Mouse (Mus musculus) MEL (cell line): Measurements from ENCODE around the gene Msx2. TPM values are rescaled to one million over a fixed set of nuclear protein-coding genes. Genes with fewer than 3 reads are reported as not detected.

ENCODE experiments used
- DNase-seq: peaks from one replicate; pipeline ENCODE4 v3.0.0; 2011; ENCODE audit warnings: low read depth, low spot score
- H3K27ac ChIP-seq: 2 replicates; pipeline ENCODE4 v1.5.1; 2012; ENCODE audit warnings: low read depth, mild to moderate bottlenecking, control low read depth, low read length, moderate library complexity; ENCODE audit not compliant: control insufficient read depth
- H3K27me3 ChIP-seq, 2 experiments: fragments of 150-350 bp in 1 of 2; sonication (generic) in 1 of 2; 2 replicates each; pipeline ENCODE4 v1.6.1; 2012; ENCODE audit warnings: low read length in 2 of 2, mild to moderate bottlenecking in 2 of 2, improper control_type of control experiment in 1 of 2, moderate library complexity in 1 of 2; ENCODE audit not compliant: insufficient read depth in 2 of 2, control insufficient read depth in 1 of 2
- H3K36me3 ChIP-seq, 2 experiments: 2 replicates each; pipeline ENCODE4 v1.6.1; 2012 to 2014; ENCODE audit warnings: low read length in 2 of 2, improper control_type of control experiment in 1 of 2, inconsistent platforms in 1 of 2, mild to moderate bottlenecking in 1 of 2; ENCODE audit not compliant: insufficient read depth in 2 of 2, control insufficient read depth in 1 of 2
- H3K4me1 ChIP-seq, 2 experiments: fragments of 150-350 bp in 1 of 2; sonication (generic) in 1 of 2; 2 replicates each; pipeline ENCODE4 v1.6.1; 2012; ENCODE audit warnings: low read length in 2 of 2, improper control_type of control experiment in 1 of 2, mild to moderate bottlenecking in 1 of 2; ENCODE audit not compliant: insufficient read depth in 2 of 2, control insufficient read depth in 1 of 2
- H3K4me3 ChIP-seq, 2 experiments: fragments of 150-350 bp in 1 of 2; sonication (generic) in 1 of 2; 2 replicates each; pipeline ENCODE4 v1.5.1; 2012; ENCODE audit warnings: low read depth in 2 of 2, low read length in 2 of 2, mild to moderate bottlenecking in 2 of 2, moderate library complexity in 2 of 2, control low read depth in 1 of 2, improper control_type of control experiment in 1 of 2; ENCODE audit not compliant: control insufficient read depth in 1 of 2, insufficient read depth in 1 of 2
- H3K79me2 ChIP-seq: 2 replicates; pipeline ENCODE4 v1.6.1; 2012; ENCODE audit warnings: mild to moderate bottlenecking, low read length, moderate library complexity; ENCODE audit not compliant: control insufficient read depth, poor library complexity, insufficient read depth
- H3K9ac ChIP-seq: 2 replicates; pipeline ENCODE4 v1.6.1; 2012; ENCODE audit warnings: low read depth, mild to moderate bottlenecking, control low read depth, low read length, moderate library complexity; ENCODE audit not compliant: control insufficient read depth, poor library complexity, severe bottlenecking
- H3K9me3 ChIP-seq: fragments of 150-350 bp; sonication (generic); replicated peaks from 2 replicates; pipeline ENCODE4 v1.6.1; 2012; ENCODE audit warnings: mild to moderate bottlenecking, low read length, improper control_type of control experiment, moderate library complexity; ENCODE audit not compliant: insufficient read depth
- BHLHE40 ChIP-seq: IDR thresholded peaks from 2 replicates; pipeline ENCODE4 v1.6.1; 2012; ENCODE audit warnings: low read depth, mild to moderate bottlenecking, inconsistent platforms, low read length, improper control_type of control experiment, borderline replicate concordance
- CHD1 ChIP-seq: IDR thresholded peaks from 2 replicates; pipeline ENCODE4 v1.6.1; 2012; ENCODE audit warnings: low read depth, mild to moderate bottlenecking, inconsistent platforms, low read length, improper control_type of control experiment
- E2F4 ChIP-seq: IDR thresholded peaks from 2 replicates; pipeline ENCODE4 v1.6.1; 2011; ENCODE audit warnings: low read depth, low read length, improper control_type of control experiment, borderline replicate concordance
- EP300 ChIP-seq, 2 experiments: IDR thresholded peaks; 2 replicates each; pipeline ENCODE4 v1.6.1; 2011; ENCODE audit warnings: improper control_type of control experiment in 2 of 2, low read length in 2 of 2, low read depth in 1 of 2, mild to moderate bottlenecking in 1 of 2
- GABPA ChIP-seq: IDR thresholded peaks from 2 replicates; pipeline ENCODE4 v1.6.1; 2012; ENCODE audit warnings: low read depth, mild to moderate bottlenecking, inconsistent platforms, low read length, improper control_type of control experiment, moderate library complexity
- HCFC1 ChIP-seq: IDR thresholded peaks from 2 replicates; pipeline ENCODE4 v1.6.1; 2012; ENCODE audit warnings: low read depth, mild to moderate bottlenecking, inconsistent platforms, low read length, improper control_type of control experiment, moderate library complexity
- MAZ ChIP-seq: IDR thresholded peaks from 2 replicates; pipeline ENCODE4 v1.6.1; 2012; ENCODE audit warnings: low read depth, mild to moderate bottlenecking, inconsistent platforms, low read length, improper control_type of control experiment
- MXI1 ChIP-seq: IDR thresholded peaks from 2 replicates; pipeline ENCODE4 v1.6.1; 2011; ENCODE audit warnings: mild to moderate bottlenecking, low read depth, low read length, improper control_type of control experiment
- MYC ChIP-seq: IDR thresholded peaks from 2 replicates; pipeline ENCODE4 v1.6.1; 2011; ENCODE audit warnings: low read depth, mild to moderate bottlenecking, low read length, improper control_type of control experiment, moderate library complexity
- NELFE ChIP-seq: IDR thresholded peaks from 2 replicates; pipeline ENCODE4 v1.6.1; 2011; ENCODE audit warnings: low read depth, low read length, improper control_type of control experiment
- NRF1 ChIP-seq: IDR thresholded peaks from 2 replicates; pipeline ENCODE4 v1.6.1; 2014; ENCODE audit warnings: low read depth, mild to moderate bottlenecking, inconsistent platforms, low read length, improper control_type of control experiment, moderate library complexity; ENCODE audit not compliant: poor library complexity, insufficient read depth, severe bottlenecking
- RAD21 ChIP-seq: IDR thresholded peaks from 2 replicates; pipeline ENCODE4 v1.6.1; 2011; ENCODE audit warnings: mild to moderate bottlenecking, low read depth, low read length, improper control_type of control experiment
- RCOR1 ChIP-seq: IDR thresholded peaks from 2 replicates; pipeline ENCODE4 v1.6.1; 2012; ENCODE audit warnings: low read depth, mild to moderate bottlenecking, inconsistent platforms, low read length, improper control_type of control experiment
- SIN3A ChIP-seq: IDR thresholded peaks from 2 replicates; pipeline ENCODE4 v1.6.1; 2012; ENCODE audit warnings: low read length, improper control_type of control experiment, inconsistent platforms
- UBTF ChIP-seq: IDR thresholded peaks from 2 replicates; pipeline ENCODE4 v1.6.1; 2012; ENCODE audit warnings: low read depth, mild to moderate bottlenecking, inconsistent platforms, low read length, improper control_type of control experiment, moderate library complexity, borderline replicate concordance; ENCODE audit not compliant: insufficient read depth
- USF2 ChIP-seq, 2 experiments: IDR thresholded peaks; 2 replicates each; pipeline ENCODE4 v1.6.1; 2011 to 2012; ENCODE audit warnings: improper control_type of control experiment in 2 of 2, low read length in 2 of 2, borderline replicate concordance in 1 of 2, inconsistent platforms in 1 of 2, low read depth in 1 of 2, mild to moderate bottlenecking in 1 of 2; ENCODE audit not compliant: insufficient read depth in 1 of 2
- ZC3H11A ChIP-seq: IDR thresholded peaks from 2 replicates; pipeline ENCODE4 v1.6.1; 2012; ENCODE audit warnings: low read depth, mild to moderate bottlenecking, inconsistent platforms, low read length, improper control_type of control experiment
- polyA plus RNA-seq, 2 experiments: library from polyadenylated mRNA; stranded (reverse) in 1 of 2; unstranded in 1 of 2; fragments of >175 nt in 1 of 2; fragments of >200 nt in 1 of 2; gene quantifications; 2 replicates each; pipeline versions ENCODE4 v1.2.1 to v1.2.4; 2012; ENCODE audit warnings: low replicate concordance in 2 of 2, low read depth in 1 of 2; ENCODE audit not compliant: insufficient read length in 2 of 2, insufficient read depth in 1 of 2, missing spikeins in 1 of 2
- total RNA-seq: library from RNA; depleted of rRNA; stranded (reverse); fragments of 300-350 nt; gene quantifications from 2 replicates; pipeline ENCODE4 v1.2.3, GENCODE M21; 2012

The Msx2 gene
- total and polyA plus RNA-seq, 3 experiments: not detected

DNA sequence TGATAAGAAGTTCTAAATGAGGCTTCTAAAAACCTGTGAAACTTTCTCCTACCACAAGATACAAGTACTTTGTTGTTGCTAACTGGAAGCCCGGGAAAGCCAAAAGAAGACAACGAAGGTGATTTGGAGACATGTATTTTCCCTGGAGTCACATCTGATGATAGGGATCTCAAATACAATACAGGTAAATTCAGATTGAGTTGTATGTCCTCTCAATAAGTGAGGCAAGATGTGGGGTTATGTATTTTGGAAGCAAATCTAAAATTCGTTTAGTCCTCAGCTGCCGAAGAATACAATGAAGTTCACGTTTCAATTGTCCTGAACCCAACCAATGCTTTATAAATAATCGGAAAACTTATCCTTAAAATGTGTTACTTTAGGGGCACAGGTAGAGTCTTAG is 1.6 kb upstream of the Msx2 start:
- no peaks in the 10 kb centered on the region for H3K27me3 ChIP-seq

DNA sequence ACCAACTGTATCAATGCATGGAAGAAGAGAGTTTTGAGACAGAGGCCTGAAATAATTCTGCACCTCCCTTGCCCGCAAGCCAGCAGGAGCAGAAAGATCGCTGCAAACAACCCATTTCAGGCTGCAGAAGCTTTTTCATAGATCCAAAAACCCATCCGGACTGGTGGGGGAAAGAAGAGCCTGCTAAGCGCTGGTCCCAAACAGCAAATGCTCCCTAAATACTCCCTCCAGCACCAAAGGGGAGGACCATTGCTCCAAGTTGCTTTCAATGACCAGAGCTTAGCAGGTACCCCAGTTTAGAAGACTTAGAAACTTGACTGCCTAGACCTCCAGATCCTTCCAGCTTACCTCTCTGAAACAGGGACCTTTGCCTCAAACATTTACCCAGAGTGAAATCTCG is 1.1 kb upstream of the Msx2 start:
- Histone ChIP-seq H3K9me3 (no peaks in the 10 kb centered on the region), H3K4me3 (no peak overlapping the region), H3K4me1 (no peaks in the 10 kb centered on the region), H3K36me3 (no peaks in the 10 kb centered on the region), H3K79me2 (no peaks in the 10 kb centered on the region)
- TF ChIP-seq ZC3H11A: no peak
- no peak for TF ChIP-seq RAD21
- TF ChIP-seq GABPA: no peak
- no peak for TF ChIP-seq E2F4
- TF ChIP-seq, all 39 proteins: peak for 0
- Histone ChIP-seq H3K27me3 (no peaks in the 10 kb centered on the region), H3K27ac (no peak overlapping the region), H3K9ac (no peak overlapping the region)
- no peak for DNase-seq

More for the DNA sequence above, 1.6 kb upstream of the Msx2 start:
- H3K9ac ChIP-seq: no peak overlapping the region
- no peaks in the 10 kb centered on the region for H3K9me3 ChIP-seq
- no peaks in the 10 kb centered on the region for H3K79me2 ChIP-seq
- TF ChIP-seq BHLHE40 (no peak), UBTF (no peak), NRF1 (no peak), USF2 (IDR thresholded peaks at IDR 0.05; ENCODE audit: borderline replicate concordance in 1 of 2, insufficient read depth in 1 of 2, low read depth in 1 of 2, low read length in 2 of 2) (no peak)
- TF ChIP-seq, all 39 proteins: peak for 0
- H3K4me3 ChIP-seq: no peak overlapping the region
- no peaks in the 10 kb centered on the region for H3K4me1 ChIP-seq
- no peak overlapping the region for H3K27ac ChIP-seq
- H3K36me3 ChIP-seq: no peaks in the 10 kb centered on the region
- DNase-seq: no peak

DNA sequence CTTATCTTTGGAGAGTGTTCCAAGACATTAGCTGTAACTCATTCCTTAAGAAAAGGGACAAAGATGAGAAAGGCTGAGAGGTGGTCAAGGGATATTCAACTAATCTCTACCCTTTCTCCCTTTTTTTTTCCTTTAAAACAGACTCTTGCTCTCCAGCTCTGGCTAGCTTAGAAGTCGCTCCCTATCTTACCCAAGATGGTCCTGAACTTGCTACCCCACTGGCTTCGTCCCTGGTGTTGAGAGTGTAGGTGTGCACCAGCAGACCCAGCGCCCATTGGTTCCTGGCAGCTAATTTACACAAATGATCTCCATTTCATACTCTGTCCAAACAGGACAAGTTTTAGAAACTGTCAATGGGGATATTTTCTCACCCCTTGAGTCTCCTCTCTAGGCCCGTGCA is 417 bp upstream of the Msx2 start:
- Histone ChIP-seq H3K9me3 (no peaks in the 10 kb centered on the region), H3K27ac (no peak overlapping the region), H3K79me2 (no peaks in the 10 kb centered on the region), H3K4me3 (no peak overlapping the region), H3K4me1 (no peaks in the 10 kb centered on the region), H3K27me3 (no peaks in the 10 kb centered on the region), H3K9ac (no peak overlapping the region), H3K36me3 (no peaks in the 10 kb centered on the region)
- DNase-seq: no peak
- TF ChIP-seq SIN3A: no peak
- TF ChIP-seq MXI1: no peak
- no peak for TF ChIP-seq UBTF
- no peak for TF ChIP-seq MYC
- TF ChIP-seq NELFE: no peak
- TF ChIP-seq EP300 (IDR thresholded peaks at IDR 0.05; ENCODE audit: low read depth in 1 of 2, low read length in 2 of 2): no peak
- TF ChIP-seq HCFC1: no peak
- no peak for TF ChIP-seq MAZ
- no peak for TF ChIP-seq NRF1
- TF ChIP-seq CHD1: no peak
- TF ChIP-seq RCOR1: no peak
